Mouse (Mus musculus) megakaryocyte, embryonic 14.5 days (primary cell): ENCODE data around the gene Mprip.

Experiments
- FLI1 ChIP-seq: IDR thresholded peaks from 2 replicates; pipeline ENCODE4 v1.6.1; 2012; ENCODE audit warnings: low read length, inconsistent platforms, mixed read lengths
- GATA1 ChIP-seq: IDR thresholded peaks from 3 replicates; pipeline ENCODE4 v1.6.1; 2012; ENCODE audit warnings: mixed read lengths, low read length, inconsistent platforms, borderline replicate concordance

GRCm38 (mm10) chr11:59721385-59721784, 60.3 kb downstream of the Mprip start:
- TF ChIP-seq GATA1, result no peak
- no peak for TF ChIP-seq FLI1
